Mouse (Mus musculus): ENCODE results near the gene Cntnap2.

- TF ChIP-seq CTCF (IDR thresholded peaks at IDR 0.05) (no peak), POLR2A (IDR thresholded peaks at IDR 0.05; ENCODE audit: insufficient read depth, low read depth, low read length) (no peak), EP300 (IDR thresholded peaks at IDR 0.05; ENCODE audit: insufficient read depth, low read depth, low read length) (no peak)
Measured at GRCm38 (mm10) chr6:46963693-46964092, 1904.5 kb downstream of the Cntnap2 start.

All from heart, adult 2 months (tissue).